In genomic region chr19:28964552-28964903, GRCm38 (mm10) we compare ENCODE assay signal across 8 mouse cellular contexts. TPM values are rescaled to one million over a fixed set of nuclear protein-coding genes. Genes with fewer than 3 reads are reported as not detected.
A peak's percentile ranks its signal among the peaks of the same experiment; 100 is the strongest.
DNase-seq lines count a peak whose midpoint lies in the region; ATAC-seq and TF ChIP-seq lines count a peak whose summit lies in the region.

No protein-coding gene starts in this region.

- intact Hi-C loops in left cerebral cortex, postnatal 25 days (cut with DNase I), result loop anchor here (5.0 to 10.0 kb wide), 2 partner anchors 190 to 288 kb away; partner anchors contain the start of gene Jak2

- H3K27me3 ChIP-seq in kidney, postnatal 0 days (ENCODE audit: insufficient read depth, low read length), result no peaks in the 10 kb centered on the region
- H3K27me3 ChIP-seq in embryonic facial prominence, embryonic 10.5 days (replicated peaks; ENCODE audit: low read depth, poor library complexity, severe bottlenecking), result peaks cover 45% of the 10 kb centered on the region
- H3K27me3 ChIP-seq in hindbrain, embryonic 16.5 days (replicated peaks; ENCODE audit: control insufficient read depth, insufficient read depth, low read length), result no peaks in the 10 kb centered on the region
- H3K27me3 ChIP-seq in midbrain, embryonic 16.5 days (ENCODE audit: control insufficient read depth, insufficient read depth, low read depth, low read length), result no peaks in the 10 kb centered on the region

- H3K9me3 ChIP-seq in kidney, postnatal 0 days (replicated peaks; ENCODE audit: low read length), result no peaks in the 10 kb centered on the region
- H3K9me3 ChIP-seq in embryonic facial prominence, embryonic 10.5 days, result no peaks in the 10 kb centered on the region
- H3K9me3 ChIP-seq in hindbrain, embryonic 16.5 days (ENCODE audit: control insufficient read depth, low read length), result no peaks in the 10 kb centered on the region
- no peaks in the 10 kb centered on the region for H3K9me3 ChIP-seq in midbrain, embryonic 16.5 days (replicated peaks; ENCODE audit: control insufficient read depth, low read length, poor library complexity, severe bottlenecking)

- peak; percentile 54; the same call in 1 of the 2 replicates for ATAC-seq in kidney, postnatal 0 days (replicated peaks; ENCODE audit: low FRiP score, low read depth)
- peak; percentile 60 for ATAC-seq in hindbrain, embryonic 16.5 days
- ATAC-seq in midbrain, embryonic 16.5 days, result peak; percentile 44

- peak overlapping the region; percentile 84 for H3K9ac ChIP-seq in kidney, postnatal 0 days (ENCODE audit: low read depth, low read length)
- H3K9ac ChIP-seq in hindbrain, embryonic 16.5 days (ENCODE audit: low read depth, low read length), result peak overlapping the region; percentile 95
- peak overlapping the region; percentile 96 for H3K9ac ChIP-seq in midbrain, embryonic 16.5 days (ENCODE audit: low read depth, low read length)

- TF ChIP-seq CTCF in kidney, postnatal 0 days (IDR thresholded peaks at IDR 0.05; ENCODE audit: low read depth), result no peak

- H3K4me3 ChIP-seq in kidney, postnatal 0 days (replicated peaks; ENCODE audit: low read depth, low read length), result peak overlapping the region; percentile 87
- H3K4me3 ChIP-seq in embryonic facial prominence, embryonic 10.5 days, result peak overlapping the region; percentile 92
- H3K4me3 ChIP-seq in hindbrain, embryonic 16.5 days (ENCODE audit: low read length), result peak overlapping the region; percentile 87
- peak overlapping the region; percentile 90 for H3K4me3 ChIP-seq in midbrain, embryonic 16.5 days (ENCODE audit: low read depth, low read length)

- H3K36me3 ChIP-seq in kidney, postnatal 0 days (ENCODE audit: insufficient read depth, low read length), result no peaks in the 10 kb centered on the region
- no peaks in the 10 kb centered on the region for H3K36me3 ChIP-seq in embryonic facial prominence, embryonic 10.5 days (replicated peaks)
- no peaks in the 10 kb centered on the region for H3K36me3 ChIP-seq in hindbrain, embryonic 16.5 days (ENCODE audit: control insufficient read depth, insufficient read depth, low read length)
- no peaks in the 10 kb centered on the region for H3K36me3 ChIP-seq in midbrain, embryonic 16.5 days (ENCODE audit: control insufficient read depth, insufficient read depth, low read length)

- H3K27ac ChIP-seq in kidney, postnatal 0 days, result 0 out of 2 replicates have a peak overlapping the region, but pooled peaks have one; percentile 87
- peak overlapping the region; percentile 88; the same call in 1 of the 2 replicates for H3K27ac ChIP-seq in embryonic facial prominence, embryonic 10.5 days (replicated peaks)
- H3K27ac ChIP-seq in hindbrain, embryonic 16.5 days (ENCODE audit: low read depth, low read length), result peak overlapping the region; percentile 87
- peak overlapping the region; percentile 84 for H3K27ac ChIP-seq in midbrain, embryonic 16.5 days (ENCODE audit: low read length)

- no peak for DNase-seq in kidney, postnatal 0 days (ENCODE audit: low spot score)
- DNase-seq in kidney, postnatal 14 days, result no peak
- no peak for DNase-seq in embryonic facial prominence, embryonic 10.5 days (ENCODE audit: low spot score)
- DNase-seq in right cerebral cortex, postnatal 14 days, result no peak
- no peak for DNase-seq in gastrocnemius, adult 18-20 months (ENCODE audit: low spot score)
- DNase-seq in left cerebral cortex, postnatal 25 days (ENCODE audit: low spot score in 2 of 2), result no peak

- 12% methylated on average over 16 of the region's 16 CpGs for WGBS in kidney, postnatal 0 days
- WGBS in embryonic facial prominence, embryonic 10.5 days, result 5% methylated on average over 16 of the region's 16 CpGs
- 5% methylated on average over 16 of the region's 16 CpGs for WGBS in hindbrain, embryonic 16.5 days
- 3% methylated on average over 16 of the region's 16 CpGs for WGBS in midbrain, embryonic 16.5 days

- peak overlapping the region; percentile 91 for H3K4me2 ChIP-seq in kidney, postnatal 0 days (ENCODE audit: low read length)
- peak overlapping the region; percentile 93 for H3K4me2 ChIP-seq in hindbrain, embryonic 16.5 days (ENCODE audit: low read length)
- peak overlapping the region; percentile 97 for H3K4me2 ChIP-seq in midbrain, embryonic 16.5 days (ENCODE audit: low read length)

- peaks cover 9% of the 10 kb centered on the region for H3K4me1 ChIP-seq in kidney, postnatal 0 days (replicated peaks; ENCODE audit: insufficient read depth, low read length)
- peaks cover 18% of the 10 kb centered on the region for H3K4me1 ChIP-seq in embryonic facial prominence, embryonic 10.5 days
- peaks cover 9% of the 10 kb centered on the region for H3K4me1 ChIP-seq in hindbrain, embryonic 16.5 days (ENCODE audit: control insufficient read depth, insufficient read depth, low read depth, low read length)
- peaks cover 22% of the 10 kb centered on the region for H3K4me1 ChIP-seq in midbrain, embryonic 16.5 days (ENCODE audit: control insufficient read depth, insufficient read depth, low read length)

RNA-seq across cellular contexts. Expression of gene Plpp6, which starts 0.8 kb away (rescaled TPM):
- 16.6 and 19.7 TPM in 2 replicates for polyA plus RNA-seq in kidney, postnatal 0 days (2015; fragmentation: Nextera tagmentation; extraction: Ambion mirVana)
- 4.1 and 4.3 TPM in 2 replicates for polyA plus RNA-seq in embryonic facial prominence, embryonic 10.5 days (2016; fragmentation: Nextera tagmentation; extraction: Ambion mirVana)
- polyA plus RNA-seq in hindbrain, embryonic 16.5 days (2015; fragmentation: Nextera tagmentation; extraction: Ambion mirVana), result 11.7 and 13.6 TPM in 2 replicates
- polyA plus RNA-seq in midbrain, embryonic 16.5 days (2015; fragmentation: Nextera tagmentation; extraction: Ambion mirVana), result 14.8 and 15.2 TPM in 2 replicates
- total RNA-seq in gastrocnemius, adult 18-20 months (2021), result 1 to 10 TPM; 1.5 to 1.8 TPM
- total RNA-seq in left cerebral cortex, postnatal 25 days (2021), result 10 to 100 TPM; 54.0 to 58.6 TPM

RNA-seq across cellular contexts. Expression of gene 4430402I18Rik, which starts 3.1 kb away (rescaled TPM):
- polyA plus RNA-seq in kidney, postnatal 0 days (2015; fragmentation: Nextera tagmentation; extraction: Ambion mirVana), result 9.0 and 10.3 TPM in 2 replicates
- 0.31 and 0.52 TPM in 2 replicates for polyA plus RNA-seq in embryonic facial prominence, embryonic 10.5 days (2016; fragmentation: Nextera tagmentation; extraction: Ambion mirVana)
- 1.4 and 2.1 TPM in 2 replicates for polyA plus RNA-seq in hindbrain, embryonic 16.5 days (2015; fragmentation: Nextera tagmentation; extraction: Ambion mirVana)
- 0.78 and 1.4 TPM in 2 replicates for polyA plus RNA-seq in midbrain, embryonic 16.5 days (2015; fragmentation: Nextera tagmentation; extraction: Ambion mirVana)
- total RNA-seq in gastrocnemius, adult 18-20 months (2021), result 1 to 10 TPM; 1.1 to 2.9 TPM
- total RNA-seq in left cerebral cortex, postnatal 25 days (2021), result 1 to 10 TPM; 5.0 to 6.6 TPM

RNA-seq across cellular contexts. Expression of gene Cdc37l1, which starts 25.6 kb away (rescaled TPM):
- 28.2 and 33.0 TPM in 2 replicates for polyA plus RNA-seq in kidney, postnatal 0 days (2015; fragmentation: Nextera tagmentation; extraction: Ambion mirVana)
- polyA plus RNA-seq in embryonic facial prominence, embryonic 10.5 days (2016; fragmentation: Nextera tagmentation; extraction: Ambion mirVana), result 37.3 and 37.9 TPM in 2 replicates
- 41.2 and 45.0 TPM in 2 replicates for polyA plus RNA-seq in hindbrain, embryonic 16.5 days (2015; fragmentation: Nextera tagmentation; extraction: Ambion mirVana)
- polyA plus RNA-seq in midbrain, embryonic 16.5 days (2015; fragmentation: Nextera tagmentation; extraction: Ambion mirVana), result 48.9 and 52.6 TPM in 2 replicates
- total RNA-seq in gastrocnemius, adult 18-20 months (2021), result 10 to 100 TPM; 42.2 to 43.5 TPM
- total RNA-seq in left cerebral cortex, postnatal 25 days (2021), result 10 to 100 TPM; 91.4 to 99.5 TPM
